Mouse (Mus musculus): Measurements from ENCODE around the gene Rtcb. TPM values are rescaled to one million over a fixed set of nuclear protein-coding genes. Genes with fewer than 3 reads are reported as not detected.

The Rtcb gene
- polyA plus RNA-seq (2012; rRNA removed), result 150 and 156 TPM in 2 replicates

DNA sequence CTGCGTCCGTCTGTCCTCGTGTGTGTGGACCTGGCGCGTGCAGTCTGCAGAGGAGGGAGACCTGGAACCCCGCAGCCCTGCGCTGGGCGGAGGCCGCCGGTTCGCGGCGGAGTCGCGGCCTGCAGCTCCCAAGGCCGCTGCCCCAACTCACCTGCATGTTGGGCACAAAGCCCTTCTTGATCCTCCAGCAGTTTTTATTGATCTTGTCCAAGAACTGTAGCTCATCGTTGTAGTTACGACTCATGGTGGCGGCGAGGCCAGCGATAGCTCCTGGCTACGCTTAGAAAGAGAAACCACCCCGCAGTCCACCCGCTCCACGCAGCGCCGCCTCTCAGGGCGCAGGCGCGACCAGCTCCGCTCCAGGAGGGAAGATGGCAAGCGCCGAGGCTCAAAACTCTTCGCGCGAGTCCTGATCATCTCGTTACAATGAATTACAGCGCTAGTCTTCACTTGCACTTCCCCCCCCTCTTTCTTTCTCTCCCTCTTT lies at the start of gene Rtcb:
TSS of gene Rtcb (minus strand) at position 360 of the 487 bp plus-strand sequence.
- peak; percentile 98 for DNase-seq (ENCODE audit: low read depth)
- TF ChIP-seq CTCF (IDR thresholded peaks at IDR 0.05; ENCODE audit: borderline replicate concordance, extremely low read depth, insufficient read depth, insufficient read length) (no peak), POLR2A (IDR thresholded peaks at IDR 0.05; ENCODE audit: borderline replicate concordance, extremely low read depth, insufficient read depth, insufficient read length, poor library complexity, severe bottlenecking) (peak; percentile 60; the same call in 1 of the 2 replicates)

DNA sequence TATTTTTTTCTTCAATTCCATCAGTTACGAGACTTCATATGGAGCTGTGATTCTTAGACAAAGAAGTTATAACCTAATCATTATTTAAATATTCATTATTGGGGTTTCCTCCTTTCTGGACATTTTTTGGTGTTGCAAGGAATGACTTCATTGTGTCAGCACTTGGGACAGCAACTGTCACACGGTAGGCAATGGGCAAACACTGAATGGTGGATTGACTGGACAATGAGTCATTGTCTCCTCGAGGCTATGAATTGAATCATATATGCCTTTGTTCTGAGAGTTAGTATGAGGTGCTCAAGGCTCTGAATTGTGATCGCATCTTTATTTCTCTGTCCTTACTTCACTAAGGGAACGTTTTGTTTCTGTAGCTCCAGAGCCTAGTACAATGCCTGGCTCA lies 48.8 kb upstream of the Rtcb start:
- DNase-seq (ENCODE audit: low read depth), result no peak
- no peak for TF ChIP-seq POLR2A (IDR thresholded peaks at IDR 0.05; ENCODE audit: borderline replicate concordance, extremely low read depth, insufficient read depth, insufficient read length, poor library complexity, severe bottlenecking)
- TF ChIP-seq CTCF (IDR thresholded peaks at IDR 0.05; ENCODE audit: borderline replicate concordance, extremely low read depth, insufficient read depth, insufficient read length), result no peak

DNA sequence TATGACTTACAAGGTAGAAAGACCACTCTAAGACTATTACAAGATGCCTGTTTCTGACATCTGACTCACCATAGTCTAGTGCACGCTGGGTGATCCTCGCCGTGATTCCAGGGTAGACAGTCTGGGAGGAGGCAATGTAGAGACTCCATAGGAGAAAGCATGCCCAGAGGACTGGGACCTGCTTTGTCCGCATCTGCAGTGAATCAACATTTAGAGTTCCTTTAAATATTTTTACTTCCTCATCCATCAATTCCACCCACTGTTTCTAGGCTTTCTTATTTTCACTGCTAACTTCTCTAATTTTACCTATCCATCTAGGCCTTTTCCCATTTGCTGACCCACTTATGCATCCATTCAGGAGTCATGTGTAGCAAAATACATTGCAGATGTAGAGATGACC lies 42.8 kb upstream of the Rtcb start:
- no peak for TF ChIP-seq CTCF (IDR thresholded peaks at IDR 0.05; ENCODE audit: borderline replicate concordance, extremely low read depth, insufficient read depth, insufficient read length)
- TF ChIP-seq POLR2A (IDR thresholded peaks at IDR 0.05; ENCODE audit: borderline replicate concordance, extremely low read depth, insufficient read depth, insufficient read length, poor library complexity, severe bottlenecking), result no peak
- no peak for DNase-seq (ENCODE audit: low read depth)

DNA sequence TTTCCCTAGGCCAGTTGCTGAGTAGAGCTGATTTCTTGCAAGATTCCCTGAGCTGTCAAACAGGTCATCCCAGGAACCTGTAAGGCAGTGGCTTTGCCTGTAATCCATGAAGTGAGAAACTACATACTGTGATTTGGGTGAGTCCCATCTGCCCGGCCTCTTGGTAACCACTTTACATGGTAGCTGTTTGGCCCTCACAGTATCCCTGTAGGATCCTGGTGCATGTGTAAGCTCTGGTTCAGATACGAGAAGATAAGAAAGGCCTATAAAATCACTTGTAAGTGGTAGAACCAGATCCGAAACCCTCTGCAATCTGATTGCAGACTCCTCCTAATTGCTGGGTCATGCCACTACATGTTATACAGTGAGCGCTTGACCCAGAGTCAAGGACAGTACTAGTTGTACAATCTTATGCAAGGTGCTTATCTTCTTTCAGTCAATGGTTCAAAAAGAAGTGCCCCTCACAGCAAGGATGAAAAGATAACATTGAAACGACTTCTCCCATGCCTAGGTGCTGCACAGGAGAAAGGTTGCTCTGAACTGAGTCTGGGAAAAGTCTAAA lies 37.0 kb upstream of the Rtcb start:
- no peak for DNase-seq (ENCODE audit: low read depth)
- TF ChIP-seq POLR2A (IDR thresholded peaks at IDR 0.05; ENCODE audit: borderline replicate concordance, extremely low read depth, insufficient read depth, insufficient read length, poor library complexity, severe bottlenecking) (no peak), CTCF (IDR thresholded peaks at IDR 0.05; ENCODE audit: borderline replicate concordance, extremely low read depth, insufficient read depth, insufficient read length) (no peak)

DNA sequence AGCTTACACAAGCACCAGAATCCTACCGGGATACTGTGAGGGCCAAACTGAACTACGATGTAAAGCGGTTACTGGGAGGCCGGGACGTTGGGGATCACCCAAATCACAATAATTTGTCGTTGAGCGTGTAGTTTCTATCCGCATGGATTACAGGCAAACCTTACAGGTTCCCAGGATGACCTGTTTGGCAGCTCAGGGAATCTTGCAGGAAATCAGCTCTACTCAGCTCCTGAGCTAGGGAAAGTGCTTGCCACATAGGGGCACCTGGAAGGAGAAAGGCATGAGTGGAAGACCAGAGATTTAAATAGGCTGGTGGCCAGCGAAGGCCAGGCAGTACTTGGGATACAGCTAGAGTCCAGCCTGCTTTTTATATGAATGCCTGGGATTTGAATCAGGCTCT lies 36.2 kb upstream of the Rtcb start:
- no peak for DNase-seq (ENCODE audit: low read depth)
- TF ChIP-seq POLR2A (IDR thresholded peaks at IDR 0.05; ENCODE audit: borderline replicate concordance, extremely low read depth, insufficient read depth, insufficient read length, poor library complexity, severe bottlenecking) (no peak), CTCF (IDR thresholded peaks at IDR 0.05; ENCODE audit: borderline replicate concordance, extremely low read depth, insufficient read depth, insufficient read length) (no peak)

DNA sequence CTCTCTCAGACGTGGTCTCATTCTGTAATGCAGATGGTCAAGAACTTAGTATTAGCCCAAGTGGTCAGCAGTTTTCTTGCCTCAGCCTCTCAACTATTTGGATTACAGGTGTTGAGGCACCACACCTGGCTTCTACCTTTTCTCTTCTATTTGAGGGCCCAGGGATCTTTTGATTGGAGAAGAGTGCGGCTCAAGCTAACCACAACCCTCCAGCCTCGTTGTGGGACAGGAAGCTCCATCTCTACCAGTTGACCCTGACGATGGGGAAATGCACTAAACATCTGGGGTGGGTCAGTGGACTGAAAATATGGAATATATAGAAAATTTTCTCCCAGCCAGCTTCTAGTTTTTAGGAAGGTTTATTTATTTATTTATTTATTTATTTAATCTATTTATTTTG lies 34.8 kb upstream of the Rtcb start:
- TF ChIP-seq CTCF (IDR thresholded peaks at IDR 0.05; ENCODE audit: borderline replicate concordance, extremely low read depth, insufficient read depth, insufficient read length), result no peak
- TF ChIP-seq POLR2A (IDR thresholded peaks at IDR 0.05; ENCODE audit: borderline replicate concordance, extremely low read depth, insufficient read depth, insufficient read length, poor library complexity, severe bottlenecking), result no peak
- DNase-seq (ENCODE audit: low read depth), result no peak

DNA sequence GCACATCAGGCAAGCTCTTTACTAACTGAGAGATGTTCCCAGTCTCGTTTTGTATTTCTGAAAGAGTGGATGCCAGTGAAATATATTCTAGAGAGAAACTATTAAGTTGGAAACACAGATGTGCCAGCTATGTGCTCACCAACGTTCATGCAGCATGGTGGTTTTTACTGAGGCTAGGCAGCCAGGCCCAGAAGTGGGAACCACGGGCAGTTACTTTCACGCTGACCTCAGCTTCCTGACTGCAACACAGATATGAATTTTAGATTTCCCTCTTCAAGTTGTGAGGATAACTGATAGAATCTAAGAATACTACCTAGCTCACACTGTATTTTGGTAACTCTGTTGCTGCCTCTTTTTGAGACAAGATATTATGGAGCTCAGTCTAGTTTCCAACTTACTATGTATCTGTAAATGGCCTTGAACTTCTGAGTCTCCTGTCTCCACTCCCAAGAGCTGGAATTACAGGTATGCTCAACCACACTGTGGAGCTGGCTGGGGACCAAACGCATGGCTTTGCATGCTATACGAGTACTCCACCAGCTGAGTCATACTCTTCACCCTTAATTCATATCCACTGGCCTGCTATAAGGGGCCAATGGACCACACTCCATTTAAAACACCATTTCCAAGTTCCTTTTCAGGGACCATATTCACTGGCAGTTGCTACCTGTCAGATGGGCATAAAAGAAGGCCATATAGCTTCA lies 31.9 kb upstream of the Rtcb start:
- TF ChIP-seq POLR2A (IDR thresholded peaks at IDR 0.05; ENCODE audit: borderline replicate concordance, extremely low read depth, insufficient read depth, insufficient read length, poor library complexity, severe bottlenecking) (no peak), CTCF (IDR thresholded peaks at IDR 0.05; ENCODE audit: borderline replicate concordance, extremely low read depth, insufficient read depth, insufficient read length) (no peak)
- DNase-seq (ENCODE audit: low read depth), result no peak

DNA sequence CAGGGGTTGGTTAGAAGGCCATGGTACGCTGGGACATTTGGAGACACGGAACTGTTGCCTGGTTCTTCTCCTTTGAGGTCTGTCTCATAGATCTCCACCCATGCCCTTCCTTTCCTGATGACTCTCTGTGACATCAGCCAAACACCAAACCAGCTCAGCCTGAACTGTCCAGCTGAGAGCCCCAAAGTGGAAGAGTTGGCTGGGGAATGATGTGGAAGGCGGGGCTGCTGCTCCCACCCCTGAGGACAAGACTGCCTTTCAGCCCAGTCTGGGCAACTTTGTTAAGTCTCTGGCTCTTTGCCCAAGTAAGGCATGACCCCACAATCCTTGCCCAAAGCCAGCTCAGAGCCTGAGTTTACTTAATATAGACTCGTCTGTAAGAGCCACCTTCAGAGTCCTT lies 15.3 kb upstream of the Rtcb start:
- TF ChIP-seq CTCF (IDR thresholded peaks at IDR 0.05; ENCODE audit: borderline replicate concordance, extremely low read depth, insufficient read depth, insufficient read length), result no peak
- TF ChIP-seq POLR2A (IDR thresholded peaks at IDR 0.05; ENCODE audit: borderline replicate concordance, extremely low read depth, insufficient read depth, insufficient read length, poor library complexity, severe bottlenecking), result no peak
- DNase-seq (ENCODE audit: low read depth), result peak; percentile 21

DNA sequence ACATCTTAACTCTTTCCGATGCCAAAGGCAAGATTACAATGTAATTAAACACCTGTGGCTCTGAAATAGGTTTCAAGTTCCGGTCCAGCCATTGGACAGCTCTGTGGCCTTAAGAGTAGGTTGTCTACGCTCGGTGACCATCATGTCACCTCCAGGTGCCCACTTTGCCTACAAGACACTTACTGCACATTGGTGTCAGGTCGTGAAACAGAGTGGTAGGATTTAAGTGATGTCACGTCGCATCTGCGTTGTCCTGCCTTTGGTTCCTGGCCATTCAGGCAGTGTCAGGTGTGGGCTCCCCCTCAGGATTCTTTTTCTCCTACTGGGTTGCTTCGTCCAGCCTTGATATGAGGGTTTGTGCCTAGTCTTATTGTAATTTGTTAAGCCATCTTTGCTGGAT lies 14.2 kb upstream of the Rtcb start:
- no peak for TF ChIP-seq CTCF (IDR thresholded peaks at IDR 0.05; ENCODE audit: borderline replicate concordance, extremely low read depth, insufficient read depth, insufficient read length)
- no peak for TF ChIP-seq POLR2A (IDR thresholded peaks at IDR 0.05; ENCODE audit: borderline replicate concordance, extremely low read depth, insufficient read depth, insufficient read length, poor library complexity, severe bottlenecking)

DNA sequence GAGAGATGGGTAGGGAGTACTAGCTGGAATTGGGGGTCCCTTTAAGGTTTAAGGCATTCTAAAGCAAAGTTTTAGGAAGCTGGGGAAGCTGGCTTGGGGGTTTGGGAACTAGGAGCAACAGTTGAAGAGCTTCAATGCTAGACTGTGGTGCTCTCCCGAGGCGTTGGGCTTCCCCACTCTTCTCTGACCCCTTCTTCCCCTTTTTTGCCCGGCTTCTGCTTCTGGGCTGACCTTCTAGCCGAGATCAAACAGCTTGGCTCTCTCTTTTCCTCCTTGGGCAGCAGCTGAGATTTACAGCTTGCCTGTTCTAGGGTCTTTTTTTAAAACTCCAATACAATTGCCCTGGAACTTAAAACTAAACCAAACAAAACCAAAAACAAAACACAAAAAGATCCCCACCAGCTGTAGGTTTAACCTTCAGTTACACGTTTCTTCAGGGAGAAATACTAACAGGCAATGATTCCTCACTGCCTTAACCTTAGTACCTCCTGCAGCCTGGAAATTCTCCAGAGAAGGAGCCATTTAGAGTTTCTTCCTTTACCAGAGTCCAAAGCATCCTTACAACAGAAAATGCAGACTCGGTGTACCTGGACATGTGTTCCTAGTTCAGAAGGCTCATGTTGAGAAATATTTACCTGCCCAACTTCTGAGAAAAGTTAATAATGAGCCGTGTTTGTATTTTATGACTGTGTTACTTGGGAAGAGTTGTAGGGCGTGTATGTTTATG lies 12.4 kb upstream of the Rtcb start:
- TF ChIP-seq CTCF (IDR thresholded peaks at IDR 0.05; ENCODE audit: borderline replicate concordance, extremely low read depth, insufficient read depth, insufficient read length), result no peak
- TF ChIP-seq POLR2A (IDR thresholded peaks at IDR 0.05; ENCODE audit: borderline replicate concordance, extremely low read depth, insufficient read depth, insufficient read length, poor library complexity, severe bottlenecking), result no peak
- DNase-seq (ENCODE audit: low read depth), result no peak

More for the DNA sequence above, 14.2 kb upstream of the Rtcb start:
- DNase-seq (ENCODE audit: low read depth), result no peak

DNA sequence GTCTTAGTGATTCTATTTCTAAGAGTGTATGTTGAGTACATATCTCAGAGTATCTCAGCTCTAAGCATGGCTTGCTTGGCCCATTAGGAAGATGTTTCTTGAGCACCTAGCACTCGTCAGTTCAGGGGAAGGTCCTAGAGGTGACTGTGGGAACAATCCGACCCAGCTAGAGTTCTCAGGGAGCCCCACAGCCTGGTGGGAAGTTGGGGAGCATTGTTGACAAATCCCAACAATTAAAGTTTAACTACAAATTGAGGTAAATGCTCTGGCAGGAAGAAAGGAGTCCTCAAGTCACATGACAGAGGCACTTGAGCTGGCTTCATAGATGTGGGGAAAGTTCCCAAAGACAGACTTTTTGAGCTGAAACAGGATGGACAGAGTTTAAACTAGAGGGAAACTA lies 11.1 kb upstream of the Rtcb start:
- no peak for DNase-seq (ENCODE audit: low read depth)
- TF ChIP-seq POLR2A (IDR thresholded peaks at IDR 0.05; ENCODE audit: borderline replicate concordance, extremely low read depth, insufficient read depth, insufficient read length, poor library complexity, severe bottlenecking) (no peak), CTCF (IDR thresholded peaks at IDR 0.05; ENCODE audit: borderline replicate concordance, extremely low read depth, insufficient read depth, insufficient read length) (no peak)

All from brain, embryonic 14.5 days (tissue).